ENCODE assay signal across 8 mouse cellular contexts in the genomic region with DNA sequence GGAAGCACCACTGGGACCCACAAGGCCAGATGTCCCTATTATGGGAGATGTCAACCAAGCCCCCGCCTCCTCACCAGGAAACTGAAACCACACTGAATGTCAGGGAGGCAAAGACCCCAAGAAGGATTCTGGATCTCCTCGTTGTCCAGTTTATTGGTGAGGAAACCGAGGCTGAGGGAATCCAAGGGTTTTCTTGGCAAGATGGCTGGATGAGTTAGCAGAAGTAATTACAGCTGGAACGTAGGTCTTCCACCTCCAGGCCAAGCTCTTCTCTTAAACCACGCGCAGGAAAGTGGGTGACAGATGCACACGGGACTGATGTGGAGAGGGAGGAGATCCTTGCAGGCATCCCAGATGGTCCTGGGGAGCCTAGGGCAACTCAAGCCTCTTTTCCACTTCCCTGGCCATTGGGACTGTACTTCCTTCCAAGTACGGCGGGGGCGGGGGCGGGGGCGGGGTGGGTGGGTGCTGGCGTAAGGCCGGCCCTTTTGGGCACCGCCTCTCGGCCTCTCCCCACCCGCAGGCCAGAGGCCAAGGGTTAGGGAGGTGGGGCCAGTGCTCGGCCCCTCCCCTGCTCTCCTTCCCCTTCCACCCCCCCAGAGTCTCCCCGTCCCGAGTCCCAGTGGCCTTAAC. TPM values are rescaled to one million over a fixed set of nuclear protein-coding genes. Genes with fewer than 3 reads are reported as not detected.
DNase-seq lines count a peak whose midpoint lies in the region; ATAC-seq and TF ChIP-seq lines count a peak whose summit lies in the region.

No protein-coding gene starts in this region.

- no peaks in the 10 kb centered on the region for H3K27me3 ChIP-seq in kidney, postnatal 0 days (ENCODE audit: insufficient read depth, low read length)
- no peaks in the 10 kb centered on the region for H3K27me3 ChIP-seq in forebrain, embryonic 16.5 days (replicated peaks; ENCODE audit: control insufficient read depth, insufficient read depth, low read length)
- peaks cover 19% of the 10 kb centered on the region for H3K27me3 ChIP-seq in liver, embryonic 16.5 days (ENCODE audit: control insufficient read depth, insufficient read depth, low read depth, low read length)
- H3K27me3 ChIP-seq in stomach, postnatal 0 days (ENCODE audit: control insufficient read depth, insufficient read depth, low read length), result no peaks in the 10 kb centered on the region

- whole genome bisulfite sequencing in kidney, postnatal 0 days, result 10% methylated on average over 20 of the region's 20 CpGs
- WGBS in bone marrow, adult 2 months, result 5% methylated on average over 20 of the region's 20 CpGs
- WGBS in forebrain, embryonic 16.5 days, result 22% methylated on average over 10 of the region's 20 CpGs
- WGBS in liver, embryonic 16.5 days (ENCODE audit: insufficient replicate concordance), result 12% methylated on average over 13 of the region's 20 CpGs
- 15% methylated on average over 13 of the region's 20 CpGs for WGBS in stomach, postnatal 0 days

- ATAC-seq in kidney, postnatal 0 days (replicated peaks; ENCODE audit: low FRiP score, low read depth), result peak; percentile 86
- ATAC-seq in forebrain, embryonic 16.5 days, result peak; percentile 26; the same call in 1 of the 2 replicates
- ATAC-seq in liver, embryonic 16.5 days (ENCODE audit: low read depth), result peak; percentile 87
- ATAC-seq in stomach, postnatal 0 days (ENCODE audit: low FRiP score, low TSS enrichment), result peak; percentile 85

- peak overlapping the region; percentile 83 for H3K4me3 ChIP-seq in kidney, postnatal 0 days (replicated peaks; ENCODE audit: low read depth, low read length)
- peak overlapping the region; percentile 90 for H3K4me3 ChIP-seq in bone marrow, adult 2 months (replicated peaks; ENCODE audit: control insufficient read depth, low read depth, low read length)
- peak overlapping the region; percentile 75 for H3K4me3 ChIP-seq in forebrain, embryonic 16.5 days (replicated peaks; ENCODE audit: low read length)
- peak overlapping the region; percentile 73 for H3K4me3 ChIP-seq in liver, embryonic 16.5 days (ENCODE audit: low read depth, low read length)
- peak overlapping the region; percentile 84 for H3K4me3 ChIP-seq in stomach, postnatal 0 days (ENCODE audit: low read depth, low read length)

- peaks cover 26% of the 10 kb centered on the region for H3K4me1 ChIP-seq in kidney, postnatal 0 days (replicated peaks; ENCODE audit: insufficient read depth, low read length)
- H3K4me1 ChIP-seq in bone marrow, adult 2 months (ENCODE audit: control insufficient read depth, insufficient read depth, low read length), result no peaks in the 10 kb centered on the region; the same call in 1 of the 2 replicates
- H3K4me1 ChIP-seq in forebrain, embryonic 16.5 days (replicated peaks; ENCODE audit: control insufficient read depth, insufficient read depth, low read length), result peaks cover 18% of the 10 kb centered on the region
- peaks cover 18% of the 10 kb centered on the region for H3K4me1 ChIP-seq in liver, embryonic 16.5 days (ENCODE audit: control insufficient read depth, low read depth, low read length)
- peaks cover 2% of the 10 kb centered on the region; the same call in 1 of the 2 replicates for H3K4me1 ChIP-seq in stomach, postnatal 0 days (replicated peaks; ENCODE audit: control insufficient read depth, insufficient read depth)

- no peak for TF ChIP-seq POLR2A in bone marrow, adult 2 months (IDR thresholded peaks at IDR 0.05; ENCODE audit: borderline replicate concordance, control insufficient read depth, low read depth, low read length)

- peak; percentile 10; the same call in 1 of the 2 replicates for TF ChIP-seq CTCF in kidney, postnatal 0 days (IDR thresholded peaks at IDR 0.05; ENCODE audit: low read depth)
- no peak for TF ChIP-seq CTCF in bone marrow, adult 2 months (IDR thresholded peaks at IDR 0.05; ENCODE audit: control insufficient read depth, insufficient read depth, low read length)
- no peak for TF ChIP-seq CTCF in stomach, postnatal 0 days (IDR thresholded peaks at IDR 0.05; ENCODE audit: low read depth)

- no peaks in the 10 kb centered on the region for H3K9me3 ChIP-seq in kidney, postnatal 0 days (replicated peaks; ENCODE audit: low read length)
- no peaks in the 10 kb centered on the region for H3K9me3 ChIP-seq in forebrain, embryonic 16.5 days (ENCODE audit: control insufficient read depth, low read length)
- H3K9me3 ChIP-seq in liver, embryonic 16.5 days (replicated peaks; ENCODE audit: control insufficient read depth, low read length), result no peaks in the 10 kb centered on the region
- no peaks in the 10 kb centered on the region for H3K9me3 ChIP-seq in stomach, postnatal 0 days (ENCODE audit: control insufficient read depth, low read length)

- H3K9ac ChIP-seq in kidney, postnatal 0 days (ENCODE audit: low read depth, low read length), result peak overlapping the region; percentile 81; the same call in 1 of the 2 replicates
- H3K9ac ChIP-seq in forebrain, embryonic 16.5 days (replicated peaks; ENCODE audit: low read depth, low read length), result peak overlapping the region; percentile 64; the same call in 1 of the 2 replicates
- H3K9ac ChIP-seq in liver, embryonic 16.5 days (ENCODE audit: low read depth, low read length), result peak overlapping the region; percentile 57
- peak overlapping the region; percentile 51 for H3K9ac ChIP-seq in stomach, postnatal 0 days (ENCODE audit: low read length)

- peak; percentile 67 for DNase-seq in kidney, postnatal 0 days (ENCODE audit: low spot score)
- no peak for DNase-seq in kidney, adult 11 months
- DNase-seq in stomach, postnatal 0 days (ENCODE audit: low spot score), result no peak
- no peak for DNase-seq in urinary bladder, postnatal 25 days (ENCODE audit: low spot score)
- no peak for DNase-seq in layer of hippocampus, postnatal 25 days (ENCODE audit: extremely low spot score in 1 of 2, low spot score in 1 of 2)

- H3K27ac ChIP-seq in kidney, postnatal 0 days, result peak overlapping the region; percentile 76
- peak overlapping the region; percentile 87 for H3K27ac ChIP-seq in bone marrow, adult 2 months (ENCODE audit: control insufficient read depth, insufficient read depth, low read depth, low read length, poor library complexity)
- no peak overlapping the region for H3K27ac ChIP-seq in forebrain, embryonic 16.5 days (ENCODE audit: low read length)
- H3K27ac ChIP-seq in liver, embryonic 16.5 days (ENCODE audit: low read length), result peak overlapping the region; percentile 63; the same call in 1 of the 2 replicates
- H3K27ac ChIP-seq in stomach, postnatal 0 days (replicated peaks), result peak overlapping the region; percentile 74

- H3K4me2 ChIP-seq in kidney, postnatal 0 days (ENCODE audit: low read length), result peak overlapping the region; percentile 94
- H3K4me2 ChIP-seq in forebrain, embryonic 16.5 days (ENCODE audit: low read length), result peak overlapping the region; percentile 92
- H3K4me2 ChIP-seq in liver, embryonic 16.5 days (ENCODE audit: low read depth, low read length), result peak overlapping the region; percentile 90
- H3K4me2 ChIP-seq in stomach, postnatal 0 days (replicated peaks; ENCODE audit: low read depth), result peak overlapping the region; percentile 98

- TF ChIP-seq EP300 in stomach, postnatal 0 days (optimal IDR thresholded peaks at IDR 0.05), result no peak

- H3K36me3 ChIP-seq in kidney, postnatal 0 days (ENCODE audit: insufficient read depth, low read length), result no peaks in the 10 kb centered on the region
- no peaks in the 10 kb centered on the region for H3K36me3 ChIP-seq in forebrain, embryonic 16.5 days (ENCODE audit: control insufficient read depth, insufficient read depth)
- H3K36me3 ChIP-seq in liver, embryonic 16.5 days (ENCODE audit: control insufficient read depth, insufficient read depth), result no peaks in the 10 kb centered on the region
- no peaks in the 10 kb centered on the region for H3K36me3 ChIP-seq in stomach, postnatal 0 days (ENCODE audit: control insufficient read depth, insufficient read depth, low read length)

RNA-seq across cellular contexts. Expression of a gene that starts 0.6 kb away (rescaled TPM):
- 70.6 and 71.0 TPM in 2 replicates for polyA plus RNA-seq in kidney, postnatal 0 days (2015; fragmentation: Nextera tagmentation; extraction: Ambion mirVana)
- polyA plus RNA-seq in bone marrow, adult 2 months (2011; ENCODE audit: insufficient read depth, insufficient read length, low replicate concordance, missing spikeins), result 20.7 and 36.1 TPM in 2 replicates
- 34.6 and 47.1 TPM in 2 replicates for polyA plus RNA-seq in forebrain, embryonic 16.5 days (2015; fragmentation: Nextera tagmentation; extraction: Ambion mirVana)
- polyA plus RNA-seq in liver, embryonic 16.5 days (2015; fragmentation: Nextera tagmentation; extraction: Ambion mirVana), result 22.2 and 23.6 TPM in 2 replicates
- polyA plus RNA-seq in stomach, postnatal 0 days (2015; fragmentation: Nextera tagmentation; extraction: Ambion mirVana), result 61.2 and 62.6 TPM in 2 replicates
- 10 to 100 TPM; 54.9 to 65.3 TPM for total RNA-seq in layer of hippocampus, postnatal 25 days (2021)

Comparison
In these comparisons a context has a peak if more than half of its experiments do, and no peak if none do; other contexts are left out.
1. ATAC-seq: peak in every context shown above with its lines; median percentile 87 in liver, embryonic 16.5 days; 86 in kidney, postnatal 0 days; 85 in stomach, postnatal 0 days; 26 in forebrain, embryonic 16.5 days.